Mouse (Mus musculus) lung, adult 18-20 months (tissue): ENCODE data around the gene Mrps12.
A peak's percentile ranks its signal among the peaks of the same experiment; 100 is the strongest.

Experiments
- DNase-seq, 2 experiments: peaks; one replicate each; pipeline ENCODE4 v3.0.0; 2022; ENCODE audit warnings: mixed read lengths in 2 of 2

Mrps12 gene

GRCm38 (mm10) chr7:28758623-28759022 is 17.0 kb upstream of the Mrps12 start:
- no peak for DNase-seq

DNA sequence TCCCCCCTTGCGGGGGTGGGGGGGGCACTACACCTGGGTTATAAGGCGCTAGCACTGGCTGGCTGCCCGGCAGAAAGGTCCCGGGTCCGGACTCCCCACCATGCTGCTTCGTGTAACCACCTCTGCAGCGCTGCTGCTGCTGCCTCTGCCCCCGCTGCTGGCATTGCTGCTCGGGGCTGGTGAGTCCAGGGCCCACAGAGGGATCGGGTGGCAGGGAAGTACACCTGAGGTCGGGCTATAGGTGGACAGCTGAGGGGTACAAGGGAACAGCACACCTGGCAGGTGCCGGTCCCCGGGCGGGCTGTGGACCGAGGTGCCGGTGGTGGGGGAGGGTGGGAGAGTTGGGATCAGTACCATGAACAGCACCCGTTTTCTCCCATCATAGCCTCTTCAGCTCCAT is 14.5 kb upstream of the Mrps12 start, which contains the start of gene Ccer2:
TSS of gene Ccer2 (plus strand) at position 96 of the 400 bp plus-strand sequence.
- DNase-seq = no peak

- DNase-seq = no peak
These were observed 8.3 kb upstream of the Mrps12 start for GRCm38 (mm10) chr7:28749935-28750334.

- no peak for DNase-seq
These were observed 282 bp downstream of the Mrps12 start for GRCm38 (mm10) chr7:28741368-28741708.

GRCm38 (mm10) chr7:28740949-28741348 is 671 bp downstream of the Mrps12 start:
- no peak for DNase-seq

- no peak for DNase-seq
These were observed 1.8 kb downstream of the Mrps12 start for GRCm38 (mm10) chr7:28739829-28740228.

DNA sequence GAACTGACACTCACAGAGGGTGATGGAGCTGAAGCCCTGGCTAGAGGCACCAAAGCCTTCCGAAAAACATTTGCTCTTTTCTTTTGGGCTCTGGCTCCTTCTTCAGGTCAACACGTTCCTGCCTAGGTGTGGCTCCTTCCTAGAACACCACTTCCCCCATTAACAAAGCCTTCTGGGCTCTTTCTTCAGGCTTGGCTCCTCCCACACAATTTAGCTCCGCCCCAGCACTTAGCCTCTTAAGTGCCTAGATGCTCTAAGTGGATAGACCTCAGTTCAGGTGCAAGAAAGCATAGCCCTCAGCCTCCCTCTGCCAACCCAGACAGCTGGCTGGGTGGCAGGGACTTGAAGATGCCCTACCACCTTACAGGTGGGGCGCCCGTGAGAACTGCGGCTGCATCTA is 5.9 kb downstream of the Mrps12 start:
- DNase-seq = peak; percentile 53 to 62

DNA sequence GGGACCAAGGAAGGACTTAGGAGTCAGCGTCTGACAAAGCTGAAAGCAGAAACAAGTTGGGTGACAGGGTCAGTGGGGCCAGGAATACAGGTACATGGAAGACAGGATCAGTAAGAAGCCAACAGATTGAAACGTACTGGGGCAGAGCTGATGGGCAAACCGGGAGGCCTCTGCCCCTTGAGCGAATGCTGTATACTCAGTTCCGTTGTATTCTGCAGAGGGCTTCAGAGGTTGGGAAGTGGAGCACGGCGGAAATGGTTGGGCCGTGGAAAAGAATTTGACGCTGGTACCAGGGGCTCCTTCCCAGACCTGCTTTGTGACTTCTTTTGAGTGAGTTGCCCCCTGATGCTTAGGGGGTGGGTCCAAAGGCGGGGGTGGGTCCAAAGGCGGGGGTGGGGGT is 8.4 kb downstream of the Mrps12 start:
- DNase-seq = no peak

DNA sequence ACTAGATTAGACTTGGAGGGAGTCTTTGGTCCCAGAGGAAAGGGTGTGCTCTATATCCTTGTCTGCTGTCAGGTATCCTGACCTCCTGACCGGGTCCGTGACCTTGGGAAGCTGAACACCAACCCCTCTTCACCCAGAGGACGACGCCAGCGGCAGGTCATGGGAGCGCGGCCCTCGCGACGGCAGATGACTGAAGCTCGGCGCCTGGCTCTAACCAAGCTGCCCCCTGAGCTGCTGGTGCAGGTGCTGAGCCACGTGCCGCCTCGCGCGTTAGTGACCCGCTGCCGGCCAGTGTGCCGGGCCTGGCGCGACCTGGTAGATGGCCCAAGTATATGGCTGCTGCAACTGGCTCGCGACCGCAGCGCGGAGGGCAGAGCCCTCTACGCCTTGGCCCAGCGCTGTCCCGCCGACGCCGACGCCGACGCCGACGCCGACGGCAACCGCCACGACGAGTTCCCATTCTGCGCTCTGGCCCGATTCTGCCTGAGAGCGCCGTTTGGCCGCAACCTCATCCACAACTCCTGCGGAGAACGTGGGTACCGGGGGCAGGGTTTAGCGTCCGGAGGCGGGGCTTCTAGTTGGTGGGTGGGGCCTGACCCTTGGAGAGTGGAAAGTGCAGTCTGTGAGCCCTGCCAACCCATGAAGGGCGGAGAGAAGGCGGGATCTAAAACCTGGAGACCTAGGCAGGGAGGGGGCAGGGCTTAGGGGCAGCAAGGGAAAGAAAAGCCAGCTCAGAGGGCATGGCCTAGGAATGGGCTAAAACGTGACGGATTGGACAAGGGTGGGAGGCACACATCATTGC is 9.1 kb downstream of the Mrps12 start:
- DNase-seq = peak; percentile 92 to 94

GRCm38 (mm10) chr7:28727649-28728340 is 13.8 kb downstream of the Mrps12 start:
- no peak for DNase-seq

GRCm38 (mm10) chr7:28726600-28726999 is 15.0 kb downstream of the Mrps12 start:
- peak; percentile 64 to 78 for DNase-seq

- no peak for DNase-seq
These were observed 17.0 kb downstream of the Mrps12 start for GRCm38 (mm10) chr7:28724613-28725012.

DNA sequence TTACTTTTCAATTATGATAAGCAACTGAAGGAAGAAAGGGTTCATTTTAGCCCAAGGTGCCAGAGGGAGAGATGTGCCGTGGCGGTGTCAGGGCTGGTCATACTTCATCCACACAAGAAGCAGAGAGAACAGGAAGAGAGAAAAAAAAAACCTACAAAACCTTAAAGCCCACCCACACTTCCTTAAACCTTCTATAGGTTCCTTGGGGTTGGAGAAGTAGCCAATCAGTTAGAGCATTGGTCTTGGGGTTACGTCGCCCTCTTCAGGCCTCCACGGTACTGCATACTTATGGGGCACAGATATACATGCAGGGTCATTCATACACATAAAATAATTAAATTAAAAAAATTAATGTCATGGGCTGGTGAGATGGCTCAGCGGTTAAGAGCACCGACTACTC is 19.5 kb downstream of the Mrps12 start:
- DNase-seq = no peak

DNA sequence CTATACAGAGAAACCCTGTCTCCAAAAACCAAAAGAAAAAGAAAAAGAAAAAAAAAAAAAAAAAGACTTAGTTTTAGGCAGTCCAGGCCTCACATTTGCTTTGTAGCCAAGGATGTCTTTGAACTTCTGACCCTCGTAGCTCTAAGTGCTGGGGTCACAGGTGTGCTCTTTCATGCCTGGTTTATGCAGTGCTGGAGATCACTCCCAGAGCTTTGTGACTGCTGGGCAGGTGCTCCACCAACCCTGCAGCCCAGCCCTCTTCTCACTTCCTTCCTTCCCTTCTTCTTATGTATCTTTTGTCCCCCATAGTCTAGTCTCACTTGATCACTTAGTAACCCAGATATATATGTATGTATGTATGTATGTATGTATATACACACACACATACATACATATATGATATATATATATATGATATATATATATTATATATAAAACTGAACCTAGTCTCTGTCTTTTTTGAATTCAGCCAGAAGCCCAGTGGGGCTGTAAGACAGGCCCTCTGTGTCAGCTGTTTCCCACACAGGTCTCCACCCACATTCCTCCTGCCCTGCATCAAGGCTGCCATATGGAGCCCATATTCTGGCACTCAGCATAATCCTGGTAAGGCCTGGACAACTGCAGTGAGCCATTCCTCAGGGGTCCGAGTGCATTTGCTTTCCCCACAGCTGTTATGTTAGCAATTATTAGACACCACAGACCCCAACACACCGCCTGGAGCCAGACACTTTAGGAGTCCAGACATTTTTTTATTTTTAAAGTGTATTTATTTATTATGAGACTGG is 20.7 kb downstream of the Mrps12 start:
- DNase-seq = no peak

DNA sequence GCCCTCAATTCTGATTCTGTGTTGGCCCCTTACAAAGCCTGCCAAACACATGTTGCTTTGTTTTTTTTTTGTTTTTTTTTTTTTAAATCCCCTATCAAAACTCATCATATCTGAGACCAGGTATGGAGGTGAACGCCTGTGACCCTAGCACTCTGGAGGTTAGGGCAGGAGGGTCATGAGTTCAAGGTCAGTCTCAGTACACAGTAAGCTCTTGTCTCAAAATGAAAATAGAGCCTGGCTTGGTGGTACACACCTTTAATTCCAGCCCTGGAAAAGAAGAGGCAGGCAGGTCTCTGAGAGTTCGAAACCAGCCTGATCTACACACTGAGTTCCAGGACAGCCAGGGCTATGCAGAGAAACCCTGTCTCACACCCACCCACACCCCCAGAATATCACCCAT is 22.0 kb downstream of the Mrps12 start:
- DNase-seq = no peak

DNA sequence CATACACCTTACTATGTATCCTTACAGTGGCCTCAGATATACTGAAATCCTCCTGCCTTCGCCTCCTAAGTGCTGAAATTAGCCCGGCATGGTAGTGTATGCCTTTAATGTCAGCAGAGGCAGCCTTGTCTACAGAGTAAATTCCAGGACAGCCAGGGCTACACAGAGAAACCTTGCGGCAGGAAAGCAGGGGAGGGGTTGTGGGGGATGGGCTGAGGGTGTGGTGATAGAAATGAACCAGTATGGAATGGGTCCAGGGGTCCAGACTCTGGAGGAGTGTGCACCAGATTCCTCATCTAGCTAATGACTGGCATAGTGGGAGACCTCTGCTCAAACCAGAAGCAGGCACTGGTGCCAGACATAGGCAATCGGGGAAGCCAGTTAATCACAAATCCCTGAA is 22.5 kb downstream of the Mrps12 start:
- no peak for DNase-seq

GRCm38 (mm10) chr7:28717726-28718125 is 23.9 kb downstream of the Mrps12 start:
- DNase-seq = no peak

- DNase-seq = peak; percentile 56 to 70
These were observed 24.9 kb downstream of the Mrps12 start, which contains the start of gene Fbxo17 for GRCm38 (mm10) chr7:28716590-28717281. Gene Fbxo17, plus strand, starts transcription at chr7:28716804.

DNA sequence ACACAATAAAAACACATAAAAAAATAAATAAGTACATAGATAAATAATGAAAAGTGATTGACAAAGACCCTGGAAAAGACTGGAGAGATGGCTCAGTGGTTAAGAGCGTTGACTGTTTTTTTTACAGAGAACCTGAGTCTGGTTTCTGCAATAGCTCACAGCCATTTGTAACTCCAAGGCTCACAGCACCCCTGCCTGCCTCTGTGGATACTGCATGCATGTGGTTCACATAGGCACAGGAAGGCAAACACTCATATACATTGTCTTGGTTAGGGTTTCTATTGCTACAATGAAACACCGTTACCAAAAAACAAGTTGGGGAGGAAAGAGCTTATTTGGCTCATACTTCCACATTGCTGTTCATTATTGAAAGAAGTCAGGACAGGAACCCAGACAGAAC is 26.0 kb downstream of the Mrps12 start:
- DNase-seq = no peak

DNA sequence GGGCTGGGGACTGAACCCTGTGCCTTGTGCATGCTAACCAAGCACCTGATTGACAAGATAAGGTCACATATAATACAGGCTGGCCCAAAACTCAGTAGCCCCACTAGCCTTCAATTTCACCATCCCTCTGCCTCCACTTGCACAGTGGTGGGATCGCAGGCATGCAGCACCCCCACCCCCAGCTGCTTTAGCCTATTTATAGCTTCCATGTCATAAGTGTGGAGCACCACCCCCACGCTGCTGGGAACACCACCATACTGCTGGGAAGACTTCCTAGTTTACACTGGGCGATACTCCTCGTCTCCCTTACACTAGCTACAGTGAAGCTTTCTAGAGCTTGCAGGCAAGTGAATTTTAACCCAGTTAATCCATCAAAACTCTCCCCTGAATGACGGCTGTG is 27.0 kb downstream of the Mrps12 start:
- no peak for DNase-seq

DNA sequence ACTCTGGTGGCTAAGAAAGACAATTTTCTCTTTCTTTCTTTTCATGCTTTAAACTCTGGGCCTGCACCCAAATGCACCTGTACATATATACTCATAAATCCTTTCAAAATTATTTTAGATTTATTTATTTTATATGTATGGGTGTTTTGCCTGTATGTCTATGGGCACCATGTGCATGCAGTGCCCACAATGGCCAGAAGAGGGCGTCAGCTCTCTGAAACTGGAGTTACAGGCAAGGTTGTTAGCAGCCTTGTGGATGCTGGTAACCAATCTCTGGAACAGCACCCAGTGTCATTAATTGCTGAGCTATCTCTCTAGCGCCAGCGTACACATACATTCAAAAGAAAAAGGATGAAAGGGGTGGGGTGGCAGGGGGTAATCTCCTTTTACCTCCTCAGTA is 30.7 kb downstream of the Mrps12 start:
- DNase-seq = no peak

- DNase-seq = no peak
These were observed 32.2 kb downstream of the Mrps12 start for GRCm38 (mm10) chr7:28709454-28709853.

DNA sequence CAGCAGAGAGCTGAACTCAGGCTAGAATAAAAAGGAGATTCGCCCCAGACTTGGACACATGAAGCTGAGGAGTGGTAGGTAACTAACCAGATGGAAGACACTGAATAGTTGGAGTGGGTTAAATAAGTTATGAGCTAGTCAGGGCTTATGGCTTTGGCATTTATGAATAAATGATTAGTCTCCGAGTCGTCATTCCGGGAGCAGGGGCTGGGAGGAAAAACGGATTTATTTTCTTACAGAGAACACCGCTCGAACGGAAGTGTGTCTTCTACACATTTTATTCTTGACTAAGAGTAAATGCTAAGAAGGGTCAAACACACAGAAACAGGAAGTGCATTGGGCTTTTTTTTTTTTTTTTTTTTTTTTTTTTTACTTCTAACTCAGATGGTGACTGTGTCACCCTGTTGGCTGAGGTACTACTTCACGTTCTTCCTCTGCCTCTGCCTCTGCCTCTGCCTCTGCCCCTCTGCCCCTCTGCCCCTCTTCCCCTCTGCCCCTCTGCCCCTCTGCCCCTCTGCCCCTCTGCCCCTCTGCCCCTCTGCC is 38.9 kb downstream of the Mrps12 start:
- DNase-seq = no peak
